Mouse (Mus musculus) T-cell, adult 66 days (primary cell): ENCODE data around the gene Sde2. TPM values are rescaled to one million over a fixed set of nuclear protein-coding genes. Genes with fewer than 3 reads are reported as not detected.

Experiments
- total RNA-seq, 2 experiments: library from RNA; stranded (reverse); gene quantifications; 3 replicates in 1 of 2; 4 replicates in 1 of 2; pipeline ENCODE4 v1.2.4; 2023

Gene Sde2
- 10 to 100 TPM; 48.1 to 53.3 TPM for total RNA-seq

DNA sequence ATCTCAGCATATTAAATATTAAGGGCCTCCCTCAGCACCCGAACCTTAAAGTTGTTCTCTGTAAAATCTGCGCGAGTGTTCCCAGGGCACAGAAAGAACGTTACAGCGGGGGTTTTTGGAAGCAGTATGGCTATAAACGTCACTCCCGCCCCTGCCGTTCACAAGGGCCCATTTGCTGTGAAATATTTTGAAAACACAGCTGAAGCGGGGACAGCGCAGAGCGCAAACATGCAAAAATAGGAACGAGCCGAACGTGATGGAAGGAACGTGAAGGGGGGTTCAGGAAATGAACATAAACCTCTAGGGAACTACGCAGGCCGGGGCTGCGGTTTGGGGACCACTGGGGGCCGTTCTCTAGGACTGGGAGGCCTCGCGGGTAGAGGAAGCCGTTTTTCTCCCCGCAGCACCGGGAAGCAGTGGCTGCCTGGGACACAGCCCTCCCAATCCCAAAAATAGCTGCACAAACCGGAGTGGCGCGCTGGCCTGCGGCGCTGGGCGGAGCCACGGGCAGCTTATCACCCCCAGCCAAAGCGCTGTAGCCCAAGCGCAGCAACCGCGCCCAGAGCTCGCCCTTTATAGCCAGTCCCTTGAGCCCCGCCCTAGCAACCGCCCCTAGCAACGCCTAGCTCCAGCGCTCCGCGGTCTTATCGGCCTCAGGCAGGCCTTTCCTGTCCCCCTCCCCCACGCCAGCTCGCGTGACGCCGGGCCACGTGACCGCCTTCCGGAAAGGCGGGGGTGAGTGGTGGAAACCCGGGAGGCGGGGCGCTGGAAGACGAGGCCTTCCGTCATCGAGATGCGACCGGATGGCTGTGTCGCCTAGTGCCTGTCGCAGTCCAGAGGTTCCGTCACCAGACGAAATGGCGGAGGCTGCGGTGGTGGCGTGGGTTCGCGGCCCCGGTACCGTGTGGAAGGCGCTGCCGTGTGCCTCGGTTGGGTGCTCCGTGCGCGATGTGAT, at the start of gene Sde2:
Sde2 (plus strand) TSS at position 812 of the 955 bp plus-strand sequence.

DNA sequence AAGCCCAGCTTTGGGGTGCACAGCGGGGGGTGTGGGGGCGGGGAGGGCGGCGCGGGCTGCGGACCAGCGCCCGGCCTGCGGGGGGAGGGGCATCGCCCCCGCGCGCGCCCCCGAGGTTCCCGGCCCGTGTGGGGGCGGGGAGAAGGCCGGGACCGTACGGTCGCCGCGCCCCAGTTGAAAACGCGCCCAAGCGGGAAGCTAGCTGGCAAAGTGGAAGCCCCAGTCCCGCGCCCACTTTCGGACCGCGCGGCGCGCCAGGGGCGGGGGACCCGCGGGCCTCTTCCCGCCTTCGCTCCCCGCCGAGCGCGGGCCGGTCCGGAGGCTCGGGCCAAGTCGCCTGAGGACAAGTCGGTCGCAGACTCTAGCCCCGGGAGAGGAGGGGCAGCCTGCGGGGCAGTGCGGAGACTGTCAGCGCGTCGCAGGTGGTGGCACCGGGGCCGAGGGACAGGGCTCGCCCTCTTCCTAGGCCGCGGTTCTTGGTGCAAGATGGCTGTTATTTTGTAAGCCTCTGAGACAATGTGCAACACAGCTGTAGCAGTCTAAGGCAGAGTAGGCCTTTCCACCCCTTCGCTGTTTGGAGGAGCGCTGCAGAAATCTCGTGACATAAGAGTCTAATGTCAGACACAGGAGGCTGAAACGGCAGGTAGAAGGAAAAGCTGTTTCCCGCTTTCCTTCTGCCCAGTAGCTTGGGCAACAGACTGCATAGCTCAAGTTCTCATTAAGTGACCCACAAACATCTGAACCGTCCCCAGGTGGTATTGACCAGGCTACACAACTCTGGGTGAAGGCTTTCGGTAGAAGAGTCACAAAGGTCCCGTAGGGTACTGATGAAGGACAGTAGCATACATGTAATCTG, 36.8 kb upstream of the Sde2 start, which contains the start of gene H3f3a:
H3f3a (minus strand) TSS at position 59 of the 856 bp plus-strand sequence.

DNA sequence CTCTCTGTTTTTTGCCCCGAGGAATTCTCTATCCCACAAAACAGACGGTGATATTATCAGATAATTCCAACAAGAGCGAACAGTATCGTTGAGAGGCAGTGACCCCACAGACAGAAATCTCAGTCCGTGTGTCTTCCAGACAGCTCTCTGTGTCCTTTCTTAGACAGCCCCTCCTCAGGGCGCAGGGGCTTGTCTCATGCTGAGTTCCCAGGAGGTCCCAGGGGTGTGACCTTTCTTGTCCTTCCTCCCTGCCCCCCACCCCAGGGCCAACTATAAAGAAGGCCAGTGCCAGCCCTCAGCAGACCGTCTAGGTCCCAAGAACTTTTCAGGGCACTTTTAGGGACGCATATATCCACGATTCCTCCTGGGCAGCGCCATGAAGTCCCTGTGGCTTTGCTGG, 41.9 kb downstream of the Sde2 start, which contains the start of gene Lefty2:
Lefty2 (plus strand) TSS at position 301 of the 400 bp plus-strand sequence.

DNA sequence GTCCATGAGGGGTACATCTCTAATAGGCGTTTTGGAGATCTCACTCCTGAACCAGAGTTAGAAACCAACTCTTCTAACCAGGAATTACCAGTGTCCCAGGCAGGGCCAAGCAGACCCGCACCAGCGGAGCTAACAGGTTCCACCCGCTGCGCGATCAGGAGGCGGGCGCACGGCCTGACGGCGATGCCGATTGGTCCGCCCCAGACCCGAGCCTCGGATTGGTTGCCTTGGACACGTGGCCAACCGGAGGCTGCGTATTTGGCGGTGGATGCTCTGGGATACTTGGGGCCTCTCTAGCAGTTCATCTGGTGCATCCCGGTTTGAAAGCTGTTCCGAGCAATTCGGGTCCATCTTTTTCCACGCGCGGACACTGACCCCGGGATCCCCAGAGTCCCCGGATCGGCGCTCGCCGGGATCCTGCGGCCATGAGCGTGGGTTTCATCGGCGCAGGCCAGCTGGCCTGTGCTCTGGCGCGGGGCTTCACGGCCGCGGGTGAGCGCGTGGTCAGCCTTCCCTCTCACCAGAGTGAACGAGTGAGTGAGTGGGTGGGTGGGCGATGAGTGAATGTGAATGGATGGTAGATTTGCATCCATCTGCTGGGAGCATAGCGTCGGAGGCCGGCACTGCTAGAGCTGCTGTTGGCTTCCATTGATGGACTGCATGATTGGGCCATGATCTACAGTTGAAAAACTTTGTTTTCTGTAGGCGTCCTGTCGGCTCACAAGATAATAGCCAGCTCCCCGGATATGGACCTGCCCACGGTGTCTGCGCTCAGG, 53.3 kb downstream of the Sde2 start, which contains the start of gene Pycr2:
Pycr2 (plus strand) TSS at position 255 of the 776 bp plus-strand sequence.

Other genes starting within 250 kb of the Sde2 start
- gene Lin9, start 210.0 kb upstream of the Sde2 start, total RNA-seq, result 10 to 100 TPM; 15.3 to 17.9 TPM
- not detected for gene Mixl1, start 154.1 kb upstream of the Sde2 start, total RNA-seq
- gene Acbd3, start 125.1 kb upstream of the Sde2 start, total RNA-seq, result 10 to 100 TPM; 48.9 to 51.3 TPM
- 100 to 1,000 TPM; 643 to 664 TPM for gene H3f3a, start 37.2 kb upstream of the Sde2 start, total RNA-seq
- gene Lefty2, start 42.0 kb downstream of the Sde2 start, total RNA-seq, result not detected
- 10 to 100 TPM; 50.7 to 51.5 TPM for gene Pycr2, start 53.2 kb downstream of the Sde2 start, total RNA-seq
- not detected for gene Lefty1, start 83.9 kb downstream of the Sde2 start, total RNA-seq
- 10 to 100 TPM; 57.7 to 60.3 TPM for gene Tmem63a, start 91.2 kb downstream of the Sde2 start, total RNA-seq
- gene Ephx1, start 169.8 kb downstream of the Sde2 start, total RNA-seq, result 10 to 100 TPM; 55.7 to 67.2 TPM
- not detected for gene 9130409I23Rik, start 200.1 kb downstream of the Sde2 start, total RNA-seq